Mouse (Mus musculus): ENCODE measurements around the gene Necab3.

Gene Necab3

DNA sequence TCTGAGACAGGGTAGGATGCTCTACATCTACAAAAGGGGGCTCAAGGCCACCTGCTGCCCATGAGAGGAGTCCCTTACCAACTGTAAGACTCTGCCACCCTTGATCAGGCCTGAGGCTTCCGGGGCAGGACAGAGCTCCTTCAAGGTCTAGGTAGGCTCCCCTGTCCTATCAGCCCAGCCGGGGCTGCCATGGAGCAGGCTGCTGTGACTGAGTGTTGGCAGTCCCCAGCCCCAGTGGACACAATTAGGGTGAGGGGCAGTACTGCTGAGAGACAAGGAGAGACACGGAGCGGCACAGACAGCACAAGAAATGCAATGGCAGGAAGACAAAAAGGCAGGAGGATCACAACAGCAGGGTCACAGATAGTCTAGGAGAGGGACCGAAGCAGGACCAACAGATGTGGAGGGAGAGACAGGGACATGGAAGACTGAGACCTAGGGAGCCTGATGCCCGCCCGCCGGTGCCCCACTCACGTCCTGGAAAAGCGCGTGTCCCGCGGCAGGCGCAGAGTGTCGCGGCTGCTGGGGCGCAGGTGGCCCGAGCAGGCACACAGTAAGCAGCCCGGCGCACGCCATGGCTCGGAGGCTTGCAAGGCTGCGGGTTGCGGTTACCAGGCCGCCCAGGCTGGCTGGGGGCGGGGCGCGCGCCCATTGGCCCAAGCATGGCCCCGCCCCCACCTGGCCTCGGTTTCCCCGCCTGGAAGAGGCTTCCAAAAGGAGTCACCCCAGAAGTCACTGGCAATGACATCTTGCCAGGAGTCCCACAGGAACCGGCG, at the start of gene Necab3:
Gene Necab3 (minus strand): TSS at position 627 of the 776 bp plus-strand sequence.
- DNase-seq = peak; percentile 74

- DNase-seq = no peak
Measured at GRCm38 (mm10) chr2:154606965-154607364, 48.3 kb upstream of the Necab3 start.

- DNase-seq = no peak
Measured at GRCm38 (mm10) chr2:154604156-154604555, 45.5 kb upstream of the Necab3 start.

DNA sequence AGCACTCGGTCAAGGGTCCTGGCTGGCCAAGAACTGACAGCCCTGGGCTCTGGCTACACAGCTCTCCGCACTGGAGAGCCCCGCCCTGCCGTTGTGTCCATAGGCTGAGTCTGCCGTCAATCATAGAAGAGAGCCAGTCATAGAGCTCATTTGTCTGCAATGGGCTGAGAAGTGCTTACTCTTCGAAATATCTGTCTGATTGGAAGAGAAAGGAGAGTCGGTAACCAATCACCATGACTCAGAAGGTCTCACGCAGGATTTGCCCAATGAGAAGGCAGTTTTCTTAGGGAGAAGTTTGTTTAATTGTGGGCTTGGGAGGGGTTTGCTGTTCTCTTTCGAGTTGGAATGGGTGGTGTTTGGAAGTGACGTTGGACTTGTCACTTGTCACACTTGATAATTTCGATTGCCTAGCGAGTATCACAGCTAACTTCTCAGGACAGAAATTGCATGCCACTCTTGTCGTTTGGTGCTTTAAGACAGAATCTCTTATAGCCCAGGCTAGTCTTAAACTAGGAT, 45.0 kb upstream of the Necab3 start, which contains the start of gene Pxmp4:
Gene Pxmp4 (minus strand): TSS at position 71 of the 516 bp plus-strand sequence.
- DNase-seq = peak; percentile 98

- DNase-seq = no peak
Measured at GRCm38 (mm10) chr2:154603007-154603637, 44.4 kb upstream of the Necab3 start.

GRCm38 (mm10) chr2:154601324-154601723, 42.6 kb upstream of the Necab3 start:
- no peak for DNase-seq

GRCm38 (mm10) chr2:154600586-154600985, 41.9 kb upstream of the Necab3 start:
- no peak for DNase-seq

DNA sequence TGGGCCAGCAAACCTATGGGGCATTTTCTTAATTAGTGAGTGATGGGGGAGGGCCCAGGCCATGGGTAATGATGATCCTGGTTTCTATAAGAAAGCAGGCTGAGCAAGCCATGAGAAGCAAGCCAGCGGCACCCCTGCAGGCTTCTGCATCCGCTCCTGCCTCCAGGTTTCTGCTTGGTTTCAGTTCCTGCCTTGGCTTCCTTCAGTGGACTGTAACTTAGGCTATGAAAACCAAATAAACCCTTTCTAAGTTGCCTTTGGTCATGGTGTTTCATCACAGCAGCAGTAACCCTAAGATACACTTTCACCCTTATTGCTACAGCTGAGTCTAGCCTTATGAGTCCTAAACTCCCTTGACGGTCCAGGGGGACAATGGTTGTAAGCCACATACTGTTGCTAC, 38.7 kb upstream of the Necab3 start:
- no peak for DNase-seq

DNA sequence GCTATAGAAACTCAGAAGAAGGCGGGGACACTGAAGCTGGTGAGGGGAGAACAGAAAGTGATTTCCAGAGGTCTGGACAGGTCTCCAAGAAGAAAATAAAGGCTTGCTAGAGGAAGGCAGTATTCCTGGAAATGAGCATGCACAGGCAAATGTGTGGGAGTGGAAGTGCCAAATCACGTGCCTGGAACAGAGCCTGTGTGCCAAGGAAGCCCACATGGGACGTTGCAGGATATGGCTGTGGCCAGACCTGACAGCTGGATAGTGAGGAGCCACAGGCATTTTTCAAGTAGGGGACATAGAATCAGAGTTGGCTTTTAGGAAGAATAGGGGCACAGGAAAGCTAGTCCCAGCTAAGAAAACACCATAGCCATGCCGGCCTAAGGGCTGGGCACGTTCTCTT, 37.1 kb upstream of the Necab3 start:
- no peak for DNase-seq

DNA sequence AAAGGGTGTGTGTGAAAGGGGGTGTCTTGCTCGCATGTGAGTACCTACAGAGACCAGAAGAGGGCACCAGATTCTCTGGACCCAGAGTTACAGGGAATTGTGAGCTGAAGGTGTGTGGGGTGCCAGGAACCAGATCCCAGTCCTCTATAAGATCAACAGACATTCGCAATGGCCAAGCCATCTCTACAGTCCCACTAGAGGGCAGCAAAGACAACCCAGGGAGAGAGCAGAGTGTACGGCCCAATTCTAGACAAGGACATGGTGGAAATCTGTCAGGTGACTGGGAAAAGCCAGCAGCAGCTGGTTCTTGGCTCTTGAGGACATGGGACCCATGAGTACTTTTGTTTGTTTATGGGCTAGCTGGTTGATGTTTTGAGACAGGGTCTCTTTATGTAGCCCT, 34.3 kb upstream of the Necab3 start:
- DNase-seq = no peak

DNA sequence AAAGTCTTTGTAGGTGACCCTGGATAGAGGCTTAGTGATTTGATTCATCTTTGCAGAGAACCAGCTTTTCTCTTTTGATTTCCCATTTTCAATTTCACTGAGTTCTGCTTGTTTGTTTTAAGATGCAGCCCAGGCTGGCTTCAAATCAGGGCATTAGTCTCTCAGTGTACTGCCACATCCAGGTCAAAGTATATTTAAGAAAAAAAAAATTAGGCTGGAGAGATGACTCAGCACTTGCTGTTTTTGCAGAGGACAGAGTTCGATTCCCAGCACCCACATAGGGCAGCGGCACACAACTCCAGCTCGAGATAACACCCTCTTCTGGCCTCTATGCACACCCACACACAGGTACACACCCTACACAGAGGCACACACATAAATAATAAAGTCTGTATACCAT, 32.5 kb upstream of the Necab3 start:
- DNase-seq = no peak

DNA sequence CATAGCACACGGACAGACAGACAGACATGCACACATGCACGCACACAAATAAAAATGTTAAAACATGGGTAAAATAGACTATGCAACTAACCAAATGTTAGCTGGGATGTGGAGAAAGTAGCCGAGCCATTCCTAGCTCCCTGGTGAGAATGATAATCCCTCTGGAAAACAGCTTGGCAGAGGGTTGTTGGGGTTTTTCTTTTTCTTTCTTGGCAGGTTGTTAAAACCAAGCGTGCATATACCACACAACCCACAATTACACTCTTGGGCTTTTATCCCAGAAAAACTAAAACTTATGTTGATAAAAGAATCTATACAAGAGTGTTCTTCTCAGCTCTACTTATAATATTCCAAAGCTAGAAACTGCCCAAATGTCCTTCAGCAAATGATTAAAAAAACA, 30.4 kb upstream of the Necab3 start:
- no peak for DNase-seq

DNA sequence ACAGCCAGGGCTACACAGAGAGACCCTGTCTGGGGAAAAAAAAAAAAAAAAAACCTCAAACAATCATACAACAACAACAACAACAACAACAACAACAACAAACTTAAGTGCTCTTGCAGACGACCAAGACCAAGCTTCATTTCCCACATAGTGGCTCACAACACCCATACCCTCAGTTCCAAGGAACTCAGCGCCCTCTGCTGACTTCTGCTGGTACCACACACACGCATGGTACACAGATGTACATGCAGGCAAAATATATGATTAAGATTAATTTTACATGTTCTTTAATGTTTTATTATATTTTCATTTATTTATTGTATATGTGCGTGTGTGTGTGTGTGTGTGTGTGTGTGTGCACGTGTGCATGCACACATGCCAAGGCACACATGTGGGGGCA, 27.7 kb upstream of the Necab3 start:
- peak; percentile 75 for DNase-seq

- DNase-seq = no peak
Measured at GRCm38 (mm10) chr2:154584931-154585601, 26.4 kb upstream of the Necab3 start.

DNA sequence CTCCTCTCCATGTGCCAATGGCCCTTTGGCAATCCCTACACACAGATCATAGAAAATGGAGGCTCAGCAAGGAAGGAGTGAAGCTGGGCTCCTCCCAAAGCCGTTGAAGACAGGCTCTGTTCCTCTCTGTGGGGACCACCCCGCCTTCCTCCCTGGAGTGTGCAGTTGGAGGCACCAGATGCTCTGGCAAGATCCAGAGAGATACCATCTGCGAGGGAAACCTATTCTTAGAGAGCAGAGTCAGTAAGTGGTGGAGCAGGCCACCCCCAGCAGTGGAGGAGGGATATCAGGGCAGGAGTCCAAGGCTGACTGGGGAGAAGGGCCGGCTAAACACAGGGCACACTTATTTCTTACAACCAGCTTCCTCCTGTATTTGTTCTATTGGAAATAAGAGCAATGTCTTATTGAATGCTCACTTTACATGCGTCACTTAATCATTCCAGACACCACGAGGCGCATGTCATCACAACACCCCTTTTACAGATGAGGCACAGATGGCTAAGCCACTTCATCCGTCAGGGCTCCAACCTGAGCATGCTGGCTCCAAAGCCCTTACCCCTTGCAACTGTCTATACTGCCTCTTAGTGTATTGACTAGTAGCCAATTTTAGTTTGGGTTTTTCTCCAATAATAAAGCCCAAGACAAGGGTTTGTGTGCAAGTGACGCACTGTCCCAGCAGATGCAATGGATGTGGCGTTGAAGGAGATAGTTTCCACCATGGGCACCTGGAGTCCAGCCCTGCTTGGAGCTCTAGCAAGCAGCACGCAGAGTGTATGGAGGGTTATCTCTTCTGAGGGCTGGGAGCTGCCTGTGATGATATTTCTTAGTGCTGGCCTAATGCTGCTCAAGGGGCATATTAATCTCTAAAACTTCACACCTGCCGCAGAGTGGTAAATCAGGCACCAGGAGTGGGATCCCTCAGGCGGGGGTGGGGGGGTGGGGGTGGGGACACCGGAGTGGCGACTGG, 25.5 kb upstream of the Necab3 start:
- peak; percentile 80 for DNase-seq

- DNase-seq = no peak
Measured at GRCm38 (mm10) chr2:154581421-154581820, 22.7 kb upstream of the Necab3 start.

GRCm38 (mm10) chr2:154580586-154580985, 21.9 kb upstream of the Necab3 start:
- no peak for DNase-seq

GRCm38 (mm10) chr2:154577744-154578067, 19.0 kb upstream of the Necab3 start:
- no peak for DNase-seq

- no peak for DNase-seq
Measured at GRCm38 (mm10) chr2:154576876-154577743, 18.4 kb upstream of the Necab3 start.

GRCm38 (mm10) chr2:154574271-154574670, 15.6 kb upstream of the Necab3 start:
- no peak for DNase-seq

GRCm38 (mm10) chr2:154572996-154573395, 14.3 kb upstream of the Necab3 start:
- DNase-seq = no peak

DNA sequence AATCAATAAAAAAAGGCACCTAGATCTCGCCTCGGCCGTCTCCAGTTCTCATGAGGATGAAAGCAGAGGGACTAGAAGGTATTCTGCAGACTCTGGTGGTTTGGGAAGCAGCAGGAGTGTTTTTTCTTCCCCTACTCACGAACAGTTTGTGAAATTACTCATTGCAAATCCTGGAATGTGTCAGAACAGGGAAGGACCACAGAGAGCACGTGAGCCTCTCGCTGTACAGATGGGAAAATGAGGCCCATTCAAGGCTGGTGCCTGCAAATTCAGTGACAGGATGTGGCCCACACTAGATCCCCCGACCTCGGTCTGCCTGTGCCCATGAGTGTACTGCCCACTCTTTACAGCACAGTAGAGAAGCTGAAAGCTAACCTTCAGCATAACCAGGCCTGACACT, 13.3 kb upstream of the Necab3 start:
- no peak for DNase-seq
